Mouse (Mus musculus): ENCODE results near the gene Akap6. TPM values are rescaled to one million over a fixed set of nuclear protein-coding genes. Genes with fewer than 3 reads are reported as not detected.

The Akap6 gene
- total RNA-seq, 2 experiments from 2014 or later: 93.5 to 103 TPM

- intact Hi-C loops (cut with DNase I): no loop called here
- no peak for DNase-seq (ENCODE audit: low spot score)
These were observed 73.5 kb downstream of the Akap6 start for GRCm38 (mm10) chr12:52772494-52773280.

GRCm38 (mm10) chr12:52773847-52774246, 74.7 kb downstream of the Akap6 start:
- intact Hi-C loops (cut with DNase I): no loop called here
- no peak for DNase-seq (ENCODE audit: low spot score)

GRCm38 (mm10) chr12:52774382-52774781, 75.2 kb downstream of the Akap6 start:
- intact Hi-C loops (cut with DNase I): no loop called here
- DNase-seq (ENCODE audit: low spot score): no peak

GRCm38 (mm10) chr12:52780216-52780615, 81.0 kb downstream of the Akap6 start:
- no peak for DNase-seq (ENCODE audit: low spot score)
- intact Hi-C loops (cut with DNase I): no loop called here

- intact Hi-C loops (cut with DNase I): no loop called here
- DNase-seq (ENCODE audit: low spot score): no peak
These were observed 81.9 kb downstream of the Akap6 start for GRCm38 (mm10) chr12:52781066-52781465.

GRCm38 (mm10) chr12:52782902-52783441, 83.8 kb downstream of the Akap6 start:
- intact Hi-C loops (cut with DNase I): no loop called here
- no peak for DNase-seq (ENCODE audit: low spot score)

GRCm38 (mm10) chr12:52785217-52785616, 86.0 kb downstream of the Akap6 start:
- DNase-seq (ENCODE audit: low spot score): no peak
- intact Hi-C loops (cut with DNase I): no loop called here

GRCm38 (mm10) chr12:52790350-52790768, 91.2 kb downstream of the Akap6 start:
- DNase-seq (ENCODE audit: low spot score): peak; percentile 54
- intact Hi-C loops (cut with DNase I): loop anchor here (5.0 kb wide), 1 partner anchor 33 kb away; no protein-coding TSS in a partner anchor

- intact Hi-C loops (cut with DNase I): loop anchor here (5.0 kb wide), 1 partner anchor 37 kb away; no protein-coding TSS in a partner anchor
- DNase-seq (ENCODE audit: low spot score): no peak
These were observed 94.9 kb downstream of the Akap6 start for GRCm38 (mm10) chr12:52794131-52794530.

GRCm38 (mm10) chr12:52795551-52796470, 96.6 kb downstream of the Akap6 start:
- intact Hi-C loops (cut with DNase I): no loop called here
- no peak for DNase-seq (ENCODE audit: low spot score)

GRCm38 (mm10) chr12:52796471-52796795, 97.2 kb downstream of the Akap6 start:
- intact Hi-C loops (cut with DNase I): no loop called here
- DNase-seq (ENCODE audit: low spot score): no peak

- intact Hi-C loops (cut with DNase I): no loop called here
- no peak for DNase-seq (ENCODE audit: low spot score)
These were observed 100.5 kb downstream of the Akap6 start for GRCm38 (mm10) chr12:52799717-52800116.

GRCm38 (mm10) chr12:52806273-52806672, 107.1 kb downstream of the Akap6 start:
- DNase-seq (ENCODE audit: low spot score): no peak
- intact Hi-C loops (cut with DNase I): no loop called here

GRCm38 (mm10) chr12:52818588-52818987, 119.4 kb downstream of the Akap6 start:
- no peak for DNase-seq (ENCODE audit: low spot score)
- intact Hi-C loops (cut with DNase I): no loop called here

GRCm38 (mm10) chr12:52824774-52825173, 125.6 kb downstream of the Akap6 start:
- intact Hi-C loops (cut with DNase I): loop anchor here (5.0 kb wide), 1 partner anchor 172 kb away; no protein-coding TSS in a partner anchor
- no peak for DNase-seq (ENCODE audit: low spot score)

- DNase-seq (ENCODE audit: low spot score): no peak
- intact Hi-C loops (cut with DNase I): no loop called here
These were observed 130.0 kb downstream of the Akap6 start for GRCm38 (mm10) chr12:52828944-52829736.

GRCm38 (mm10) chr12:52831782-52832181, 132.6 kb downstream of the Akap6 start:
- no peak for DNase-seq (ENCODE audit: low spot score)
- intact Hi-C loops (cut with DNase I): loop anchor here (2.0 to 10.0 kb wide), 3 partner anchors 193 to 437 kb away; no protein-coding TSS in a partner anchor

GRCm38 (mm10) chr12:52832230-52832629, 133.0 kb downstream of the Akap6 start:
- DNase-seq (ENCODE audit: low spot score): no peak
- intact Hi-C loops (cut with DNase I): loop anchor here (2.0 to 10.0 kb wide), 3 partner anchors 193 to 437 kb away; no protein-coding TSS in a partner anchor

- DNase-seq (ENCODE audit: low spot score): no peak
- intact Hi-C loops (cut with DNase I): loop anchor here (2.0 to 10.0 kb wide), 3 partner anchors 194 to 438 kb away; no protein-coding TSS in a partner anchor
These were observed 134.0 kb downstream of the Akap6 start for GRCm38 (mm10) chr12:52833141-52833540.
